Mouse (Mus musculus): ENCODE measurements around the gene Scamp2. TPM values are rescaled to one million over a fixed set of nuclear protein-coding genes. Genes with fewer than 3 reads are reported as not detected.

Gene Scamp2
- total RNA-seq, 2 experiments from 2014 or later = 19.8 to 22.3 TPM

DNA sequence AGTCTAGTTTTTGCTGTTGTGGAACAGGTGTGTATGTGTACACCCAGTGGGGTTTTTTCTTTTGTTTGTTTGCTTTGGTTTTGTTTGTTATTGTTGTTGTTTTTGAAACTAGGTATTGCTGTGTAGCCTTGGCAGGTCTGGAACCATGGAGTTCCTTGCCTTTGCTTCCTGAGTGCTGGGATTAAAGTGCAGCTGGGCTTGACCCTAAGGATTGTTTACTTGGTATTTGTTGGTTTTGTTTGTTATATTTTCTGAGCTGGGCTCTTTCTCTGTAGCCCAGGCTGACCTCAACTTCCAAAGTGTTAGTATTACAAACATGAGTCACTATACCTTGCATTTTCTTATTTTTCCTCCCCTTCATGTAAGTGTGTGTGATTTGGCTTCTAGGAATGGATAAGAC is 34.3 kb upstream of the Scamp2 start:
- Histone ChIP-seq H3K4me3 (no peak overlapping the region), H3K27ac (no peak overlapping the region)
- no peak for DNase-seq (ENCODE audit: extremely low spot score in 1 of 2, low spot score in 2 of 2)
- intact Hi-C loops (cut with DNase I) = no loop called here
- TF ChIP-seq CTCF (IDR thresholded peaks at IDR 0.05) = no peak

DNA sequence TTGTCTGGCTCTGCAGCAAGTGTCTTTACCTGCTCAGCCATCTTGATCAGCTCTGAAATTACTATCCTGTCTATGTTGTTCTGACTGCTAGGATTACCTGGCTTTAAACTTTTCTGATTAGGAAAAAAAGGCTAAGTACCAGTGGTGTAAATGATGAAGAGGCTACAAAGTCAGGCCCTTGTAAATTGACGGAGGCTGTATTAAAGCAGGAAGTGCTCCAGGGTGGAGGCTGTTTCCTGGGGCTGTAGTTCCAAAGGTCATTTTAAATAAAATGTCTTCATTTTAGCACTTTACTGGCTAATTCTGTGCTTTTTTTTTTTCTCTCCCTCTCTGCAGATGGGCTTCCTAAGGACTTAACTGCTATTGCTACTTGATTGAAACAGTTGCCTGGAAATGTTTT is 28.8 kb upstream of the Scamp2 start:
- intact Hi-C loops (cut with DNase I) = no loop called here
- Histone ChIP-seq H3K4me3 (no peak overlapping the region), H3K27ac (peak overlapping the region; percentile 4; the same call in 1 of the 2 replicates)
- no peak for TF ChIP-seq CTCF (IDR thresholded peaks at IDR 0.05)
- DNase-seq (ENCODE audit: extremely low spot score in 1 of 2, low spot score in 2 of 2) = no peak

DNA sequence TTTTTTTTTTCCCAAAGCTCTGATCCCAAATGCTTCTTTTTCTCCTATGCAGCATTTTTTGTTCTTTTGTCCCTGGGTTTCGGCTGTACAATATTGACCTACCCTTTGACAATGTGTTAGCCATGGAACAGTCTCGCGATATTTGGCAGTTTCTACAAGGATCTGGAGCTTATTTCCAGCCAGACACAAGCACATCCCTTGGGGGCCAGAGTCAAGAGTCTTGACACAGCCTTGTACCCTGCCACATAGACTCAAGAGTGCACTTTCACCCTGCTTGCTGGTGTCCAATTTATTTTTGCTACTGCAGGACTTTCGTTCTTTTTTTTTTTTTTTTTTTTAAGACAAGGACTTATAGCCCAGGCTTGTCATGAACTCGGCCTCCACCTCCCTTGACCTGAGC is 24.4 kb upstream of the Scamp2 start:
- intact Hi-C loops (cut with DNase I) = no loop called here
- DNase-seq (ENCODE audit: extremely low spot score in 1 of 2, low spot score in 2 of 2) = no peak
- no peak overlapping the region for H3K4me3 ChIP-seq
- no peak for TF ChIP-seq CTCF (IDR thresholded peaks at IDR 0.05)
- no peak overlapping the region for H3K27ac ChIP-seq

DNA sequence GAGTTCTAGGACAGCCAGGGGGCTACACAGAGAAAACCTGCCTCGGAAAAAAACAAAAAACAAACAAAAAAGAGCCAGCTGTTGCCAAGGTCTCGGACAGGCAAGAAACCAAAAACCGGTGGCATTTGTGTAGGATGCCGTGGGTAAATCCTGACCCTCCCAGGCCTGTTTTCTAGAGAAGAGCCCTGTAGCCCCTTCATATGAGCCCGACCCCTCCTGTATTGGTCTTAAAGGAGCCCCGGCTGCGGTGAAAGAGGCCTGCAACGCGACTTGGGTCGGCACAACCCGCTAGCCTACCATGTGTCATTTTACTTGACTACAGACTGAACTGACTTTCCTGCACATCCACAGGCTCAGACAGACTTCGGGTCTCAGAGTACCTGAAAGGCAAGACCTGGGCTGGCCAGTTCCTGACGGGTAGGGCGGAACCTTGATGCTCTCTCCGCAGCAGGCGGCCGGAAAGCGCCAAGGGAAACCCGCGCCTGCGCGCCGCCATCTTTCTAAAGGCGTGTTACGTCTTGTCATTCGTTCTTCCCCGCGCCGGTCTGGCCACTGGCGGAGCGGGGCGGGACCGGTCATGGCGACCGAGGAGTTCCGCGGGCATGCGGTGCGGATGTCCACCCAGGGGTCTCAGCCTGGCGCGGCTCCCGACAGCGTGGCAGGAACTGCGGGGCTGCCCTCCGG is 23.6 kb upstream of the Scamp2 start, which contains the start of gene Fam219b:
TSS of gene Fam219b (plus strand) at position 485 of the 684 bp plus-strand sequence.
- intact Hi-C loops (cut with DNase I) = no loop called here
- TF ChIP-seq CTCF (IDR thresholded peaks at IDR 0.05) = no peak
- peak within 1 kb of the TSS; percentile 84 for H3K27ac ChIP-seq
- peak; percentile 89 to 93 for DNase-seq (ENCODE audit: extremely low spot score in 1 of 2, low spot score in 2 of 2)
- H3K4me3 ChIP-seq = peak within 1 kb of the TSS; percentile 91

DNA sequence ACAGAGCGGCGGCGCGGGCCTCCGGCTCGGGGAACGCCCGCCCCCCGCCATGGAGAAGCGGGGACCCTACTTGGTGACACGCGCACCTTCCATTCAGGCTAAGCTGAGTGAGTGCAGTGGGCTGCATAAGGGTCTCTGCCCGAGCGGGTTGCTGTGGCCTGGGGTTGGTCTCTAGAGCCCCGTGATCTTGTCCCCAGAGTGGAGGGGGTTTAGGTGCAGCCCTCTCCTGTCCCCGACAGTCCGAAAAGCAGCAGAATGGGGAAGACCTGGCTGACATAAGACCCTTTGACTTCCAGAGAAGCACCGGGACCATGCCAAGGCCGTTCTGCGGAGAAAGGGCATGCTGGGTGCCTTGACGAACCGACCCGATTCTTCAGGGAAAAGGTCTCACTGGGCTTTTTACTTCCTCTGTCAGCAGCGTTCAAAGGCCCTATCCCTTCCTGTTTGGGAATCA is 23.0 kb upstream of the Scamp2 start:
- peak in 1 of 2 experiments; percentile 32 for DNase-seq (ENCODE audit: extremely low spot score in 1 of 2, low spot score in 2 of 2)
- Histone ChIP-seq H3K27ac (peak overlapping the region; percentile 84), H3K4me3 (peak overlapping the region; percentile 91)
- intact Hi-C loops (cut with DNase I) = no loop called here
- TF ChIP-seq CTCF (IDR thresholded peaks at IDR 0.05) = no peak

DNA sequence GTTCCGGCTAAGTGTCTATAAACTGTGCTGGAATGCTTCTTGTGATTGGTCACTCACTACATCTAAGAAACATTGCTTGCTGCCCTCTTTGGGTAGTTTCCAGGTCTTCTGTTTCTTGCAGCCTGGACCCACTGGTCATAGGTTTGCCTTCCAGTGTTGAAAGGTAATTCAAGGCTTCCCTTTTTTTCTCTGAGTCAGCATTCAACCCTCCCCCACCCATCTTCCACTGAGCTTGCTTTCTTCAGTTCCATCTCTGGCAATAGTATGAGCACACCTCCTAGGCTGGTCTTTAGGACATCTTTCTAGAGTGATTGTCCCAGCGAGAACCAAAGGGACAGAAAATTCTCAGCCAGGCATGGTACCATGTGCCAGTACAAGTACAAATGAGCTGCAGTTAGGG is 21.2 kb upstream of the Scamp2 start:
- intact Hi-C loops (cut with DNase I) = no loop called here
- no peak overlapping the region for H3K4me3 ChIP-seq
- H3K27ac ChIP-seq = no peak overlapping the region
- no peak for DNase-seq (ENCODE audit: extremely low spot score in 1 of 2, low spot score in 2 of 2)
- no peak for TF ChIP-seq CTCF (IDR thresholded peaks at IDR 0.05)

DNA sequence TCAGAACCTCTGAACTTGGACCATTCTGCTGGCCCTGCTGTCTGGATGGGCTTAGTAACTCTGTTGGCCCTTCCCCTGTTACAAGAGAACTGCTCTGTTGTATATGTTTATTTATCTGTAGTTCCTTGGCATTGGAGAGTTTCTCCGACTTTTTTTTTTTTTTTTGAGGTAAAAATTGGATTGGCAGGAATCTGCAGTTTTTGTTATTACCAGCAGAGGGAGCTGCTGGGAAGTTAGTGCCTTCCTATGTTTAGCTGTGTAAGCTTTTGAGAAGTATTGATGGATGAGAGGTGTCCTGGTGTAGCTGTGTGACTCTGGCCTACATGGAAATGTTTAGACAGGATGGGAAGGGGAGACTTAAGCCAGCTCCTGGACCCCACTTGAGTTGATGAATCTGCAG is 19.4 kb upstream of the Scamp2 start:
- DNase-seq (ENCODE audit: extremely low spot score in 1 of 2, low spot score in 2 of 2) = no peak
- TF ChIP-seq CTCF (IDR thresholded peaks at IDR 0.05) = peak; percentile 90
- H3K4me3 ChIP-seq = no peak overlapping the region
- no peak overlapping the region for H3K27ac ChIP-seq
- intact Hi-C loops (cut with DNase I) = loop anchor here (5.0 kb wide), 1 partner anchor 46 kb away; the partner anchor contains the start of gene Ulk3

DNA sequence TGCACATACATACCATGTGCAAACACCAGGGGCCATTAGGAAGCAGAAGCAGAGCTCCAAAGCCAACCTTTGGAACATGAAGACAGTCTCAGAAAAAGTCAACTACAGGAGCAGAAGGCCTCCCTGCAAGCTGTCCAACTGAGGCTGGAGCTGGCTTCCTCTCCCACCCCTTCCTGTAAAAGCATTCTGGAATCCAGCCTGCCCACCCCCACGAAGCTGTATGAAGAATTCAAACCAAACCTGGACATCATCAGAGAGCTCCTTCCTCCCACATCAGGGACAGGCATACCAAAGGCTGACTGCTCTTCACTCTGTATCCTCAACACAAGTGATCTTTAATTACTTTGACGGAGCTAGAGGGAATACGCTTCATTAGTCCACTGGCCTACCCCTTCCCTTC is 16.8 kb upstream of the Scamp2 start:
- intact Hi-C loops (cut with DNase I) = loop anchor here (2.0 to 5.0 kb wide), 2 partner anchors 43 to 111 kb away; partner anchors contain the start of gene Ulk3

DNA sequence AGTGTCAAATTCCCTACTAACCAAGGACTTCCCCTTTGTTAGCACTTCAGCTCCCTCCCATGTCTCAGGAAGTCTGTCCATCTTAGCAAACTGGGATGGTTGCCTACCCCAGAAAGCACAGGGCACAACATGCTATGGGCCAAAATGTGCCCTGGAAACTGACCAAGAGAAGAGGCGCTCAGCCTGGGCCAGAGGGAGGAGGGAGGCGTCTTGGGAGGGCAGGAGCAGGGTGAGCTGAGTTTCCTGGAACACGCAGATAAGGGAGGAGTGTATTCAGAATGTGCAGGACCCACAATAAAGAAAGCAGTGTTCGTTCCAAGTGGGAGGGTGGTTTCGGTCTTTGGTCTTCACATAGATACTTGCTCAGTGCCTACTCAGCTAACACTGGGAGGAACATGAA is 13.5 kb upstream of the Scamp2 start:
- no peak overlapping the region for H3K27ac ChIP-seq
- intact Hi-C loops (cut with DNase I) = no loop called here
- no peak for TF ChIP-seq CTCF (IDR thresholded peaks at IDR 0.05)

More for the DNA sequence above, 16.8 kb upstream of the Scamp2 start:
- no peak for TF ChIP-seq CTCF (IDR thresholded peaks at IDR 0.05)
- DNase-seq (ENCODE audit: extremely low spot score in 1 of 2, low spot score in 2 of 2) = no peak
- H3K27ac ChIP-seq = peak overlapping the region; percentile 11; the same call in 1 of the 2 replicates
- no peak overlapping the region for H3K4me3 ChIP-seq

DNA sequence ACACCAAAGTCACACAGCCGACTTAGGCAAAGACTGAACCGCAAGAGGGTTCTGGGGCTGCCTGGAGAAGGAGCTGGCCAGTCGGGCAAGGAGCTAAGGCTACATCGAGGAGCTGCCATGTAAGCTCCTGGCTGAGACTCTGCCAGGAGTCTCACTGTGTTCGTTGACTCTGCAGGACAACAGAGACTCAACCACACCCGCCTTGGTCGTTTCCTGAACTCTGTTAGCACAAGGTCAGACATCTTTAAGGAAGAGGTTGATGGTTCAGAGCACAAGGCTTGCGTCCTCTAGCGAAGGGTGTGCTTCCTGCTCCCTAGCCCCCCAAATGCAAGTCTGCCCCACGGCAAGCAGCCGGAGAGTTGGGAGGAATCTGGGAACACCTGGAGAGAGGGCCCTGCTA is 12.9 kb upstream of the Scamp2 start:
- DNase-seq (ENCODE audit: extremely low spot score in 1 of 2, low spot score in 2 of 2) = no peak
- Histone ChIP-seq H3K4me3 (no peak overlapping the region), H3K27ac (no peak overlapping the region)
- intact Hi-C loops (cut with DNase I) = no loop called here
- no peak for TF ChIP-seq CTCF (IDR thresholded peaks at IDR 0.05)

More for the DNA sequence above, 13.5 kb upstream of the Scamp2 start:
- no peak for DNase-seq (ENCODE audit: extremely low spot score in 1 of 2, low spot score in 2 of 2)
- no peak overlapping the region for H3K4me3 ChIP-seq

DNA sequence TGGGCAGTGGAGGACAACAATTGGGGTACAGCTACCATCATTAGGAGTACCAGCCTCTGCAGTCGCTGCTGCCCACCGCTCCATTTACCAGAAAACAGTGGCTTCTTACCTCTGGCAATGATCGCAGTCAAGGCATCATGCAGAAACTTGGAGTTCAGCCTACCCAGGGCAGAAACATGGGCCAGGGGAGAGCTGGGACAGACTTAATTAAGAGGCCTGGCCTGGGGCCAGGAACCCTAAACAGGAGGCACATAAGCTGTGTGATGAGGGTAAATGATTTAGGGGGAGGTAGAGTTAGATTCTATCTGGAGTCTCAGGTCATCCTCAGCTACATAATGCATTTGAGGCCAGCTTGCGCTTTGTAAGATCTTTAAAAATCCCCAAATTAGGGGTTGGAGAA is 11.6 kb upstream of the Scamp2 start:
- intact Hi-C loops (cut with DNase I) = no loop called here
- H3K4me3 ChIP-seq = no peak overlapping the region
- no peak for TF ChIP-seq CTCF (IDR thresholded peaks at IDR 0.05)
- DNase-seq (ENCODE audit: extremely low spot score in 1 of 2, low spot score in 2 of 2) = no peak
- no peak overlapping the region for H3K27ac ChIP-seq

DNA sequence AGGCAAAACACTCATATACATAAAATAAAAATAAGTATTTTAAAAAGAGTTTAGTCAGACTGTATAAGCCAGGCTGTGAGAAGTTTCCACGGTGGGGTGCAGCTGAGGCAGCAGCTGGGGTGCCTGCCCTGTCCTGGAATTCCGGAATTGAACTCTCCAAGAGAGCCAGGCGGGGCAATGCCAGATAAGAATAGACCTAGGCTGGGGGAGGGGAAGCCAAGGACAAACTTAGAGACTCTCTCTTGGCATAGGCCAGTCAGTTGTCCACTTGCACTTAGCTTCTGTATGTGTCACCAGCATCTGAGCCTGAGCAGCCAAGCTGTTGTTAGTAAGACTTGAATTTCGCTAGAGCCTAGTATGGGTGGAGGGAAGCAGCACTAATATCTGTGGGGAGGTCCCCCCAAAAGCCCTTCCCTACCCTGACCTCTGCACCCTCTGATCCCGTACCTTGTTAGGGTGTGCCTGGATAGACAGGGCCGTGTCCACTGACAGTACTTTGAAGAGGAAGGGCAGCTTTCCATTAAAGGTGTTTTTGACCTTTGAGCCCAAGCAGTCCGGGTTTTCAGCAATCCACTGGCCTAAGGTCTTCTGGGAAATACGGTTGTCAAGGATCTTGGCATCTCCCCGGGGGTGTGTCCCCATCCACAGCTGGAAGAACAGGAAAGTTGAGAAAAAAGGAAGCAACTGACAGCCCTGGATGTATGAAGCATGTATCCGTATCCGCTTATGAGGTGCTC is 10.4 kb upstream of the Scamp2 start:
- no peak for TF ChIP-seq CTCF (IDR thresholded peaks at IDR 0.05)
- intact Hi-C loops (cut with DNase I) = no loop called here
- Histone ChIP-seq H3K27ac (no peak overlapping the region), H3K4me3 (no peak overlapping the region)
- no peak for DNase-seq (ENCODE audit: extremely low spot score in 1 of 2, low spot score in 2 of 2)
